Mouse (Mus musculus) lung, embryonic 15.5 days (tissue): ENCODE measurements around the gene Fbxo6. TPM values are rescaled to one million over a fixed set of nuclear protein-coding genes. Genes with fewer than 3 reads are reported as not detected.

ENCODE experiments used
- ATAC-seq: fragments of 200-750 bp; cut with Nextera tagmentation; 2 replicates; pipeline ENCODE4 v1.8.0; 2017; ENCODE audit warnings: moderate number of reproducible peaks, borderline replicate concordance; ENCODE audit not compliant: low FRiP score, low TSS enrichment; ENCODE audit errors: extremely low read depth
- H3K27ac ChIP-seq: fragments of 300-500 bp; sonication (generic); 2 replicates; pipeline ENCODE4 v1.5.1; 2015; ENCODE audit warnings: moderate library complexity, mild to moderate bottlenecking, inconsistent platforms
- H3K27me3 ChIP-seq: fragments of 300-500 bp; sonication (generic); 2 replicates; pipeline ENCODE4 v1.6.1; 2015; ENCODE audit warnings: inconsistent platforms
- H3K36me3 ChIP-seq: fragments of 300-500 bp; sonication (generic); 2 replicates; pipeline ENCODE4 v1.6.1; 2015; ENCODE audit warnings: inconsistent platforms
- H3K4me1 ChIP-seq: fragments of 300-500 bp; sonication (generic); 2 replicates; pipeline ENCODE4 v1.6.1; 2015; ENCODE audit warnings: inconsistent platforms
- H3K4me2 ChIP-seq: fragments of 300-500 bp; sonication (generic); 2 replicates; pipeline ENCODE4 v1.6.1; 2015; ENCODE audit warnings: inconsistent platforms, mild to moderate bottlenecking, moderate library complexity
- H3K4me3 ChIP-seq: fragments of 300-500 bp; sonication (generic); 2 replicates; pipeline ENCODE4 v1.5.1; 2015; ENCODE audit warnings: mild to moderate bottlenecking, inconsistent platforms
- H3K9ac ChIP-seq: fragments of 300-500 bp; sonication (generic); 2 replicates; pipeline ENCODE4 v1.6.1; 2015; ENCODE audit warnings: inconsistent platforms
- H3K9me3 ChIP-seq: fragments of 300-500 bp; sonication (generic); 2 replicates; pipeline ENCODE4 v1.6.1; 2016; ENCODE audit warnings: inconsistent platforms
- WGBS: fragments of 180-500 bp; shearing (Covaris S2); methylation state at CpG from one replicate; pipeline ENCODE4 v1.1.7; 2015; 5-methylcytosine and 5-hydroxymethylcytosine counted together
- polyA plus RNA-seq: library from polyadenylated mRNA; unstranded; fragments of >200 nt; fragmentation: Nextera tagmentation; extraction: Ambion mirVana; gene quantifications from 2 replicates; pipeline ENCODE4 v1.2.1, GENCODE M21; 2015

Gene Fbxo6
- polyA plus RNA-seq, 1 experiment from 2014 or later: 15.9 TPM

- Histone ChIP-seq H3K36me3 (no peaks in the 10 kb centered on the region), H3K9me3 (no peaks in the 10 kb centered on the region), H3K27me3 (peaks cover 82% of the 10 kb centered on the region), H3K9ac (no peak overlapping the region), H3K4me2 (no peak overlapping the region), H3K4me3 (no peak overlapping the region), H3K4me1 (no peaks in the 10 kb centered on the region), H3K27ac (no peak overlapping the region)
- WGBS: 3% methylated on average over 30 of the region's 30 CpGs
- ATAC-seq: no peak
Measured at GRCm38 (mm10) chr4:148173811-148174494, 22.0 kb upstream of the Fbxo6 start.

- Histone ChIP-seq H3K9ac (no peak overlapping the region), H3K4me2 (no peak overlapping the region), H3K27me3 (peaks cover 83% of the 10 kb centered on the region), H3K4me3 (no peak overlapping the region), H3K36me3 (no peaks in the 10 kb centered on the region), H3K27ac (no peak overlapping the region), H3K9me3 (no peaks in the 10 kb centered on the region), H3K4me1 (no peaks in the 10 kb centered on the region)
- 44% methylated on average over 3 of the region's 3 CpGs for WGBS
- no peak for ATAC-seq
Measured at GRCm38 (mm10) chr4:148171261-148171660, 19.3 kb upstream of the Fbxo6 start.

- Histone ChIP-seq H3K27me3 (peaks cover 83% of the 10 kb centered on the region), H3K9ac (no peak overlapping the region), H3K9me3 (no peaks in the 10 kb centered on the region), H3K4me2 (no peak overlapping the region), H3K36me3 (no peaks in the 10 kb centered on the region), H3K4me1 (no peaks in the 10 kb centered on the region), H3K27ac (no peak overlapping the region), H3K4me3 (no peak overlapping the region)
- WGBS: 4% methylated on average over 2 of the region's 2 CpGs
- no peak for ATAC-seq
Measured at GRCm38 (mm10) chr4:148170842-148171241, 18.9 kb upstream of the Fbxo6 start.

- Histone ChIP-seq H3K9ac (no peak overlapping the region), H3K27ac (no peak overlapping the region), H3K36me3 (no peaks in the 10 kb centered on the region), H3K27me3 (peaks cover 83% of the 10 kb centered on the region), H3K4me2 (no peak overlapping the region), H3K4me1 (0 out of 2 replicates have a peak, but pooled peaks cover 2% of the 10 kb centered on the region), H3K4me3 (no peak overlapping the region), H3K9me3 (no peaks in the 10 kb centered on the region)
- 20% methylated on average over 15 of the region's 15 CpGs for WGBS
- no peak for ATAC-seq
Measured at GRCm38 (mm10) chr4:148169586-148169985, 17.6 kb upstream of the Fbxo6 start.

- H3K27me3 ChIP-seq: peaks cover 83% of the 10 kb centered on the region
- H3K4me1 ChIP-seq: peaks cover 11% of the 10 kb centered on the region; the same call in 1 of the 2 replicates
- no peak overlapping the region for H3K27ac ChIP-seq
- no peaks in the 10 kb centered on the region for H3K9me3 ChIP-seq
- H3K4me3 ChIP-seq: no peak overlapping the region
- WGBS: 17% methylated on average over 7 of the region's 7 CpGs
- H3K9ac ChIP-seq: no peak overlapping the region
- no peak overlapping the region for H3K4me2 ChIP-seq
- no peak for ATAC-seq
- H3K36me3 ChIP-seq: no peaks in the 10 kb centered on the region
Measured at GRCm38 (mm10) chr4:148168287-148168686, 16.3 kb upstream of the Fbxo6 start.

- no peaks in the 10 kb centered on the region for H3K36me3 ChIP-seq
- WGBS: 16% methylated on average over 4 of the region's 4 CpGs
- no peaks in the 10 kb centered on the region for H3K9me3 ChIP-seq
- H3K9ac ChIP-seq: no peak overlapping the region
- H3K4me2 ChIP-seq: no peak overlapping the region; the same call in 1 of the 2 replicates
- no peak for ATAC-seq
- H3K4me1 ChIP-seq: peaks cover 11% of the 10 kb centered on the region; the same call in 1 of the 2 replicates
- H3K27ac ChIP-seq: no peak overlapping the region
- H3K4me3 ChIP-seq: no peak overlapping the region
- peaks cover 83% of the 10 kb centered on the region for H3K27me3 ChIP-seq
Measured at GRCm38 (mm10) chr4:148166986-148167385, 15.0 kb upstream of the Fbxo6 start.

GRCm38 (mm10) chr4:148166431-148166830, 14.5 kb upstream of the Fbxo6 start:
- H3K27me3 ChIP-seq: peaks cover 83% of the 10 kb centered on the region

GRCm38 (mm10) chr4:148165551-148165950, 13.6 kb upstream of the Fbxo6 start:
- H3K9ac ChIP-seq: no peak overlapping the region
- H3K36me3 ChIP-seq: no peaks in the 10 kb centered on the region
- no peak overlapping the region for H3K4me2 ChIP-seq
- no peak overlapping the region for H3K4me3 ChIP-seq
- 5% methylated on average over 17 of the region's 17 CpGs for WGBS
- peaks cover 15% of the 10 kb centered on the region; the same call in 1 of the 2 replicates for H3K4me1 ChIP-seq
- no peak for ATAC-seq
- H3K27ac ChIP-seq: no peak overlapping the region
- H3K27me3 ChIP-seq: peaks cover 84% of the 10 kb centered on the region
- no peaks in the 10 kb centered on the region for H3K9me3 ChIP-seq

More at GRCm38 (mm10) chr4:148166431-148166830, 14.5 kb upstream of the Fbxo6 start:
- Histone ChIP-seq H3K9me3 (no peaks in the 10 kb centered on the region), H3K27ac (no peak overlapping the region), H3K4me3 (no peak overlapping the region), H3K36me3 (no peaks in the 10 kb centered on the region), H3K9ac (no peak overlapping the region), H3K4me2 (no peak overlapping the region; the same call in 1 of the 2 replicates), H3K4me1 (peaks cover 11% of the 10 kb centered on the region; the same call in 1 of the 2 replicates)
- ATAC-seq: no peak
- WGBS: 5% methylated on average over 10 of the region's 10 CpGs

- Histone ChIP-seq H3K9me3 (no peaks in the 10 kb centered on the region), H3K36me3 (no peaks in the 10 kb centered on the region), H3K9ac (no peak overlapping the region), H3K4me3 (peak overlapping the region; percentile 26), H3K4me2 (peak overlapping the region; percentile 56), H3K27me3 (peaks cover 83% of the 10 kb centered on the region), H3K4me1 (peaks cover 21% of the 10 kb centered on the region; the same call in 1 of the 2 replicates), H3K27ac (no peak overlapping the region)
- ATAC-seq: no peak
- WGBS: 3% methylated on average over 16 of the region's 16 CpGs
Measured at GRCm38 (mm10) chr4:148164461-148164860, 12.5 kb upstream of the Fbxo6 start.

GRCm38 (mm10) chr4:148164002-148164439, 12.1 kb upstream of the Fbxo6 start:
- no peaks in the 10 kb centered on the region for H3K9me3 ChIP-seq
- no peaks in the 10 kb centered on the region for H3K36me3 ChIP-seq
- peaks cover 83% of the 10 kb centered on the region for H3K27me3 ChIP-seq
- H3K4me3 ChIP-seq: peak overlapping the region; percentile 26
- H3K4me2 ChIP-seq: peak overlapping the region; percentile 56
- H3K27ac ChIP-seq: no peak overlapping the region
- H3K9ac ChIP-seq: no peak overlapping the region
- peaks cover 25% of the 10 kb centered on the region for H3K4me1 ChIP-seq
- ATAC-seq: peak; percentile 41
- WGBS: under 1% methylated on average over 28 of the region's 29 CpGs

- Histone ChIP-seq H3K27ac (peak within 1 kb of the TSS; percentile 20), H3K9me3 (no peaks in the 10 kb centered on the region), H3K4me2 (peak within 1 kb of the TSS; percentile 94), H3K4me3 (peak within 1 kb of the TSS; percentile 48), H3K36me3 (no peaks in the 10 kb centered on the region), H3K4me1 (peaks cover 33% of the 10 kb centered on the region), H3K9ac (peak within 1 kb of the TSS; percentile 49), H3K27me3 (peaks cover 72% of the 10 kb centered on the region)
- peak; percentile 64 for ATAC-seq
- WGBS: 1% methylated on average over 43 of the region's 43 CpGs
Measured at GRCm38 (mm10) chr4:148160436-148161390, 8.8 kb upstream of the Fbxo6 start, which contains the start of the genes Fbxo44 and Fbxo2. Gene Fbxo44 (minus strand): TSS chr4:148160482. Gene Fbxo2 (plus strand): TSS chr4:148160621.
